Mouse (Mus musculus) intestine, embryonic 15.5 days (tissue): ENCODE measurements around the gene Khdrbs2. TPM values are rescaled to one million over a fixed set of nuclear protein-coding genes. Genes with fewer than 3 reads are reported as not detected.

Experiments
- ATAC-seq: fragments of 200-750 bp; cut with Nextera tagmentation; 2 replicates; pipeline ENCODE4 v1.8.0; 2017; ENCODE audit warnings: moderate TSS enrichment, moderate library complexity
- H3K27ac ChIP-seq: fragments of 300-500 bp; sonication (generic); 2 replicates; pipeline ENCODE4 v1.5.1; 2015; ENCODE audit warnings: mild to moderate bottlenecking, inconsistent platforms
- H3K27me3 ChIP-seq: fragments of 300-500 bp; sonication (generic); replicated peaks from 2 replicates; pipeline ENCODE4 v1.6.1; 2015; ENCODE audit warnings: inconsistent platforms
- H3K36me3 ChIP-seq: fragments of 300-500 bp; sonication (generic); 2 replicates; pipeline ENCODE4 v1.6.1; 2015; ENCODE audit warnings: inconsistent platforms
- H3K4me1 ChIP-seq: fragments of 300-500 bp; sonication (generic); replicated peaks from 2 replicates; pipeline ENCODE4 v1.6.1; 2015; ENCODE audit warnings: inconsistent platforms
- H3K4me2 ChIP-seq: fragments of 300-500 bp; sonication (generic); replicated peaks from 2 replicates; pipeline ENCODE4 v1.6.1; 2015; ENCODE audit warnings: mild to moderate bottlenecking, inconsistent platforms
- H3K4me3 ChIP-seq: fragments of 300-500 bp; sonication (generic); replicated peaks from 2 replicates; pipeline ENCODE4 v1.5.1; 2015; ENCODE audit warnings: inconsistent platforms
- H3K9ac ChIP-seq: fragments of 300-500 bp; sonication (generic); 2 replicates; pipeline ENCODE4 v1.6.1; 2015; ENCODE audit warnings: inconsistent platforms
- H3K9me3 ChIP-seq: fragments of 300-500 bp; sonication (generic); 2 replicates; pipeline ENCODE4 v1.6.1; 2016; ENCODE audit warnings: inconsistent platforms
- WGBS: fragments of 180-500 bp; shearing (Covaris S2); methylation state at CpG from one replicate; pipeline ENCODE4 v1.1.7; 2015; 5-methylcytosine and 5-hydroxymethylcytosine counted together
- polyA plus RNA-seq: library from polyadenylated mRNA; unstranded; fragments of >200 nt; fragmentation: Nextera tagmentation; extraction: Ambion mirVana; gene quantifications from 2 replicates; pipeline ENCODE4 v1.2.1, GENCODE M21; 2015

Khdrbs2 gene
- polyA plus RNA-seq, 1 experiment from 2014 or later: 3.5 TPM

DNA sequence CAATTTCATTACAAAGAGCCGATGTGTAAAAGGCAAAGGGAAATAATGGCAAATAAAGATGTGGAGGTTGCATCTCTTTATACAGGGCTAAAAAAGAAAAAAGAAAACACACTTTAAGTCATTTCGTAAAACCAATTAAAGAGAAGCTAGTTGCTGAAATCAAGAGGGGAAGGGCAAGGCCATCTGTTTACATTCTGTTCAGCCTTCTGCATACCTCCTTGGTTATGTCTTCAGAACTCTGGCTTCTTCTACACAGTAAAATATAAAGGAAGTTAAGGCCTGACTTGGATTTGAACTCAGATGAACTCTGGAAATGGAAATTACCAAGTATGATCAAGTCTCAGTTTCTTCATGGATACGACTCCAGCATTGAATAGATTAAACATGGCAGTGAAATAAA lies 528.8 kb downstream of the Khdrbs2 start:
- no peak for ATAC-seq
- WGBS: 89% methylated on average over 3 of the region's 3 CpGs

More for the DNA sequence above, 528.8 kb downstream of the Khdrbs2 start:
- no peak overlapping the region for H3K4me2 ChIP-seq
- H3K27ac ChIP-seq: no peak overlapping the region
- H3K27me3 ChIP-seq: no peaks in the 10 kb centered on the region
- no peak overlapping the region for H3K9ac ChIP-seq
- no peak overlapping the region for H3K4me3 ChIP-seq
- no peaks in the 10 kb centered on the region for H3K36me3 ChIP-seq
- H3K9me3 ChIP-seq: no peaks in the 10 kb centered on the region
- H3K4me1 ChIP-seq: no peaks in the 10 kb centered on the region
